Mouse (Mus musculus): ENCODE results near the gene Pde4d. TPM values are rescaled to one million over a fixed set of nuclear protein-coding genes. Genes with fewer than 3 reads are reported as not detected.

The Pde4d gene
- polyA plus RNA-seq, 1 experiment from 2014 or later = 19.0 TPM

DNA sequence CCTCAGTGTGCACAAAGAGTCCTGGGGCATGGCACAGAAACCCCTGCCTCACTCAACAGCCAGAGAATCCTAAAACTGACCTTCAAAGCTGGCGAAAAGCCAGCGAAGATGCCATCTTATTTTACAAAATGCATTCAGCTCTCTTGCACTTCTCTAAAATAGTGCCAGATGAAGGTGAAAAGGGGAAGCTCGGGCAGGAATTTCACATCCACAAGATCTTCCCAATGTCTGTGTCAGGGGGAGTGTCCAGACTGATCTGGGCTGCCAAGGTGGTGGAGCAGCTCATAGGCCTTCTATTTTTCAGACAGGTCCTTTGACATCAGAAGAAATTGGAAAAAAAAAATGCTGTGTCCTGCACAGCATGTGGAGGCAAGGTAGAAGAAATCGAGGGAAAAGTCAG is 1110.5 kb downstream of the Pde4d start:
- DNase-seq (ENCODE audit: low spot score) (no peak), ATAC-seq (replicated peaks; ENCODE audit: low FRiP score) (no peak)
- H3K36me3 ChIP-seq (ENCODE audit: control insufficient read depth, insufficient read depth, low read length) = no peaks in the 10 kb centered on the region
- no peak overlapping the region for H3K4me3 ChIP-seq (ENCODE audit: low read depth, low read length)
- no peak overlapping the region for H3K9ac ChIP-seq (ENCODE audit: low read depth, low read length)
- H3K4me1 ChIP-seq (replicated peaks; ENCODE audit: control insufficient read depth, insufficient read depth, low read length) = no peaks in the 10 kb centered on the region
- H3K27me3 ChIP-seq (replicated peaks; ENCODE audit: control insufficient read depth, insufficient read depth, low read length) = no peaks in the 10 kb centered on the region
- H3K4me2 ChIP-seq = no peak overlapping the region
- 75% methylated on average over 4 of the region's 4 CpGs for WGBS
- H3K9me3 ChIP-seq (ENCODE audit: control insufficient read depth, low read length) = no peaks in the 10 kb centered on the region
- H3K27ac ChIP-seq (ENCODE audit: low read depth, low read length) = no peak overlapping the region

DNA sequence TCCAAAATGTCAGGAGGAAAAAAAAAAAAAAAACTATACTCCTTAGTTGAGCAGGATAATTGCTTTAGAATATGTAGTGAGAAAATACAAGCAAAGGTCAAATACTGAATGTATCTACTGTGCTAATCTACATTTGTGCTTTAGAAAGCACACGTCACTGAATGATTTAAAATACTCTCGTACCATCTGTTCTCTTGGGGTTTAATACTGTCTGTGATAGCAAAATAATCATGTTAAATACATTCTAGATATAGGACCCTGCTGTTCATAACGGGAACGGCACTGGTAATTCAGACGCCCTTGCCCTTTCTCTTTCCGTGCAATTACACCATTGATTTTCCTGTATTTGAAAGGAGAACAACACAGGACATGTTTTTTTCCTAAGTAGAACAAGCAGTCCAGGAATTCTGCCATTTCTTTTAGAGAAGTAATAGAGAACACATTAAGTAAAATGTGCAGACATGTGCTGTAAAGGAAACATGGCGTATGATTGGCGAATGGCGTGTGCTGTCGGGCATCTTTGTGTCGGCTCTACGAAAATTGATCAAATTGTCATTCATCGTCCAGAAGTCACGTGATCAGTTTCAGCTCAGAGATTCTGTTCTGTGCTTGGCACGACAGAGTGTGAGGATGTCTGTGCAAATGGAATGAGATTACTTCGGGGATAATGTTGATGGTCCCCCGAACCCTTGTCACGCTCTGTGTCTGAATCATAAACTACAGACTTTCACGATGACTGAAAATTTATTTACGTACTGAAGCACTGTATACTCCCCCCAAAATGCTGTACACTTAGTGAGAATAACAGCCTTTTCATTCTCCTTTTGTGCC is 1119.1 kb downstream of the Pde4d start:
- Histone ChIP-seq H3K27me3 (replicated peaks; ENCODE audit: control insufficient read depth, insufficient read depth, low read length) (no peaks in the 10 kb centered on the region), H3K4me2 (no peak overlapping the region), H3K4me3 (ENCODE audit: low read depth, low read length) (no peak overlapping the region)

DNA sequence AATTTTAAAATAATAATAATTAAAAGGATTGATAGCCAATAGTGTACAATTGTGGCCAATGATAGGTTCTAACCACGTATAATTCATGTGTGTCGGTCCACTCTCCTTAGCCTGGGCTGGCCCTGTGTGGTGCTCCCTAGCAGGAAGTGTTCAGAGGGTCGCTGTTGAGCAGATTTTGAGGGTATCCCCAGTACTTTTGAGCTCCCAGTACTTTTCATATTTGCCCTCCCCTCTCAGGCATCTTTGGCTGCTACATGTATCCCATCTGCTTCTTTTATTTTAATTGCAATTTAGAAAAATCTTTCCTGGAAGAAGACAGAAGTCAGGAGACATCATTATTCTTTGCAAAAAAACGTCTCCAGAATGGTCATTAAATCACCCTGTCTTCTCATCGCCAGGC is 1119.7 kb downstream of the Pde4d start:
- WGBS = 69% methylated on average over 5 of the region's 5 CpGs
- DNase-seq (ENCODE audit: low spot score) (no peak), ATAC-seq (replicated peaks; ENCODE audit: low FRiP score) (no peak)
- H3K9ac ChIP-seq (ENCODE audit: low read depth, low read length) = no peak overlapping the region
- H3K9me3 ChIP-seq (ENCODE audit: control insufficient read depth, low read length) = no peaks in the 10 kb centered on the region
- no peak overlapping the region for H3K4me2 ChIP-seq
- no peaks in the 10 kb centered on the region for H3K27me3 ChIP-seq (replicated peaks; ENCODE audit: control insufficient read depth, insufficient read depth, low read length)
- no peaks in the 10 kb centered on the region for H3K36me3 ChIP-seq (ENCODE audit: control insufficient read depth, insufficient read depth, low read length)
- no peaks in the 10 kb centered on the region for H3K4me1 ChIP-seq (replicated peaks; ENCODE audit: control insufficient read depth, insufficient read depth, low read length)
- no peak overlapping the region for H3K27ac ChIP-seq (ENCODE audit: low read depth, low read length)
- no peak overlapping the region for H3K4me3 ChIP-seq (ENCODE audit: low read depth, low read length)

More for the DNA sequence above, 1119.1 kb downstream of the Pde4d start:
- ATAC-seq (replicated peaks; ENCODE audit: low FRiP score) (no peak), DNase-seq (ENCODE audit: low spot score) (no peak)
- no peaks in the 10 kb centered on the region for H3K9me3 ChIP-seq (ENCODE audit: control insufficient read depth, low read length)
- 89% methylated on average over 20 of the region's 20 CpGs for WGBS
- no peaks in the 10 kb centered on the region for H3K4me1 ChIP-seq (replicated peaks; ENCODE audit: control insufficient read depth, insufficient read depth, low read length)
- no peak overlapping the region for H3K9ac ChIP-seq (ENCODE audit: low read depth, low read length)
- no peak overlapping the region for H3K27ac ChIP-seq (ENCODE audit: low read depth, low read length)
- no peaks in the 10 kb centered on the region for H3K36me3 ChIP-seq (ENCODE audit: control insufficient read depth, insufficient read depth, low read length)

DNA sequence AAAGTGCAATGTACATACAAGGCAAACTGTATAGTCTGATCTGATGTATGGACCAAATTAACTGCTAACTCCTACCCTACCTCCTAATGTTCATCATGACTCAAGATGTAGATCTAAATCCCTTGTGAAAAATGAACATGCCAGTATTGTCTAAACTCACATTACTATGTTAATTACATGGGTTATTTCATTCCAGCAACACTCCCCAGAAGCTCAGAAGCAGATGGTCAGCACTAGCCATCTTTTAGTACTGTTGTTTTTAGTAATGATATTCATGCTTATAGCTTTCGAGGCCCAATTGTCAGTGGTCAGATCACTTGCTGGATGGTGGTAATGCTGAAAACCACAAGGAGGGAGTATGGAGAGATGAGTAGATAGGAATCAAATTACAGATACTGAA is 1127.0 kb downstream of the Pde4d start:
- H3K9ac ChIP-seq (ENCODE audit: low read depth, low read length) = no peak overlapping the region
- 54% methylated on average over 1 of the region's 1 CpGs for WGBS

DNA sequence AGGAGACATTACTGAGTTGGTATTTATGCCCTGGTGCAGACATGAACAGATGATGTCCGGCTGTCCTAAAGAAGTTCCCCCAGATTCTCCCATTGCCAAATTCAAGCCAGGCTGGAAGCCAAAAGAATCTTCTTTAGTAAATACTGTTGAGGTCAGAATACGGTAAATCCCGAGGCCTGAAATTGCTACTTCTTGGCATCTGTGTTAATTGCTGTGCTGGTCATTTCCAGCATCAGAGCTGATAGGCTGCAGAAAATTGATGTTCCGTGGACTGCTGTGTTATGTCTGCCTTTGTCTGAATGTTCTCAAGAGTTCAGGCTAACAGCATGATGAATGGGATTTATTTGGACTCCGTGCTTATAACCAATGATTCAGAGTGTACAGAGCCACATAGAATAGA is 1127.7 kb downstream of the Pde4d start:
- Histone ChIP-seq H3K36me3 (ENCODE audit: control insufficient read depth, insufficient read depth, low read length) (no peaks in the 10 kb centered on the region), H3K4me1 (replicated peaks; ENCODE audit: control insufficient read depth, insufficient read depth, low read length) (no peaks in the 10 kb centered on the region), H3K4me3 (ENCODE audit: low read depth, low read length) (no peak overlapping the region), H3K27ac (ENCODE audit: low read depth, low read length) (no peak overlapping the region), H3K9ac (ENCODE audit: low read depth, low read length) (no peak overlapping the region), H3K9me3 (ENCODE audit: control insufficient read depth, low read length) (no peaks in the 10 kb centered on the region), H3K27me3 (replicated peaks; ENCODE audit: control insufficient read depth, insufficient read depth, low read length) (no peaks in the 10 kb centered on the region), H3K4me2 (no peak overlapping the region)
- DNase-seq (ENCODE audit: low spot score) (no peak), ATAC-seq (replicated peaks; ENCODE audit: low FRiP score) (no peak)
- 81% methylated on average over 5 of the region's 5 CpGs for WGBS

More for the DNA sequence above, 1127.0 kb downstream of the Pde4d start:
- no peak overlapping the region for H3K4me3 ChIP-seq (ENCODE audit: low read depth, low read length)
- H3K9me3 ChIP-seq (ENCODE audit: control insufficient read depth, low read length) = no peaks in the 10 kb centered on the region
- no peaks in the 10 kb centered on the region for H3K27me3 ChIP-seq (replicated peaks; ENCODE audit: control insufficient read depth, insufficient read depth, low read length)
- ATAC-seq (replicated peaks; ENCODE audit: low FRiP score) (no peak), DNase-seq (ENCODE audit: low spot score) (no peak)
- H3K4me1 ChIP-seq (replicated peaks; ENCODE audit: control insufficient read depth, insufficient read depth, low read length) = no peaks in the 10 kb centered on the region
- H3K4me2 ChIP-seq = no peak overlapping the region
- no peak overlapping the region for H3K27ac ChIP-seq (ENCODE audit: low read depth, low read length)
- H3K36me3 ChIP-seq (ENCODE audit: control insufficient read depth, insufficient read depth, low read length) = no peaks in the 10 kb centered on the region

DNA sequence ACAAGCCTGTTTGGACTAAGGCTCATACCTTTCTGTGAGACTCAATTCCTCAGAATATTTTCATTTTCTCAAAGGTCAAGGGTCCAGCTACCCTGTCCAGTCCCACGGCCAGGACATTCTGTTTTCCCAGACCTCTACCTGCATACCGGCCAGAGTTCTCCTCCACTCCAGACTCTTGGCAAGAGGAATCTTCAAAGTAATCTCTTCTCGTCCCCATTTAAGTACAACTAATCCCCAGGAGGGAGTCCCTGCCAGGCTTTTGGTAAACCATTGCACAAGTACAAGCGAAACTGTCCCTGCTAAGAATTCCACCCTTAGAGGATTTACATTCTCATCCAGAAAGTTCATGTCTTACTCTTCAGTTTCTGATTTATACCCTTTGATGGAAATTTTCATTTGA is 1128.2 kb downstream of the Pde4d start:
- no peak for DNase-seq (ENCODE audit: low spot score)
- no peaks in the 10 kb centered on the region for H3K4me1 ChIP-seq (replicated peaks; ENCODE audit: control insufficient read depth, insufficient read depth, low read length)
- no peak overlapping the region for H3K27ac ChIP-seq (ENCODE audit: low read depth, low read length)
- no peaks in the 10 kb centered on the region for H3K9me3 ChIP-seq (ENCODE audit: control insufficient read depth, low read length)
- H3K9ac ChIP-seq (ENCODE audit: low read depth, low read length) = no peak overlapping the region
- no peaks in the 10 kb centered on the region for H3K36me3 ChIP-seq (ENCODE audit: control insufficient read depth, insufficient read depth, low read length)
- H3K27me3 ChIP-seq (replicated peaks; ENCODE audit: control insufficient read depth, insufficient read depth, low read length) = no peaks in the 10 kb centered on the region
- 66% methylated on average over 4 of the region's 4 CpGs for WGBS
- no peak overlapping the region for H3K4me3 ChIP-seq (ENCODE audit: low read depth, low read length)
- no peak for ATAC-seq (replicated peaks; ENCODE audit: low FRiP score)
- H3K4me2 ChIP-seq = no peak overlapping the region

DNA sequence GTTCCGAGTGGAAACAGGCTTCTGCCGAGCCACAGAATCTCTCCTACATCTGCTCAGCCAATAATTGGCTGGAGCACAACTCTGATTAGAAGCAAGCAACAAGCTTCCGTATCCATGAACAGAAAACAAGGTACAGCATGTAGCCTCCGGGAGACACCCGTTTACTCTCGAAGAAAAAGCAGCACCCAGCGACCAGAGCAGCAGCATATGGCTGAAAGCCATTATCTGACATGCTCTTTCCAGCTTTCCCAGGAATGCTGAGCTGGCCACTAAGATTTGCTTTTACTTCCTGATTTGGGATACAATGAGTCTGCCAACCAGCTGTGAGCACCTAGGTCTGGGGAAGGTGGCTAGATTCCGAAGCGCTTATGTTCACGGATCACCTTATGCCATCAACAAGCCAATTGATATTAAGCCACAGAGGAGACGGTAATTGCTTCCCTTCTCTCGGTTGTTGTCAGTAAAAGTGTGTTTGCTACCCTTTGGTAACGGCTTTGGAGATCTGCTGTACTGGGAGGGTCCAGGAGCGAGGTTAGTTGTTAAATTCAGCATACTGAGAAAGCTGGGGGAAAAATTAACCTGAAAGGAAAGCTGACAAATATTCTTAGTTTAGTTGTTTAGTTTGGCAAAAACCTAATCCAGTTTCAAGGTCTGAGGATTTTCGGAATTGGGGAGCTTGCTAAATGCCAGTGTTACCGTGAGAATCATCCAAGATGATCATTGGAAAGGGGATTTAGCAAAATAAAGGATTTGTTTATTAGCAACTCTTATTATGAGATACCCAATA is 1131.7 kb downstream of the Pde4d start:
- H3K9ac ChIP-seq (ENCODE audit: low read depth, low read length) = no peak overlapping the region
- H3K4me3 ChIP-seq (ENCODE audit: low read depth, low read length) = no peak overlapping the region
- ATAC-seq (replicated peaks; ENCODE audit: low FRiP score) (no peak), DNase-seq (ENCODE audit: low spot score) (no peak)
- H3K36me3 ChIP-seq (ENCODE audit: control insufficient read depth, insufficient read depth, low read length) = no peaks in the 10 kb centered on the region
- no peaks in the 10 kb centered on the region for H3K27me3 ChIP-seq (replicated peaks; ENCODE audit: control insufficient read depth, insufficient read depth, low read length)
- no peak overlapping the region for H3K27ac ChIP-seq (ENCODE audit: low read depth, low read length)
- no peaks in the 10 kb centered on the region for H3K4me1 ChIP-seq (replicated peaks; ENCODE audit: control insufficient read depth, insufficient read depth, low read length)
- no peaks in the 10 kb centered on the region for H3K9me3 ChIP-seq (ENCODE audit: control insufficient read depth, low read length)
- WGBS = 74% methylated on average over 16 of the region's 16 CpGs
- H3K4me2 ChIP-seq = no peak overlapping the region

DNA sequence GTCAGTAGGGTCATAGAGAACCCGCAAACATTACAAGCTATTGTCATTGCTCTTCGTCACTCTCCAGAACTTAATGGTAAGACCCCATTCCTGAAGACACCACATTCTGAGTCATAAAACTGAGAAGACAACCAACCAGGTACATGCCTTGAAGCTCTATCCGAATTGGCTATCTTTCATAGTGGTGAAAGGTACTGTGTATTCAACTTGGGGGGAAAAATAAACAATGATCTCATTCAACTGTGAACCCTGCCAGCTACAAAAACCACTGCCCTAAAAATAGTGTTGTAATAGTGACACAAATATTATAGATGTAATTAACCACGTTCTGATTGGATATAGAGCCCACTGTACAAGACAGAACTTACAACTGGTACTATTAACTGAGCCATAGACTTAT is 1140.3 kb downstream of the Pde4d start:
- H3K9me3 ChIP-seq (ENCODE audit: control insufficient read depth, low read length) = no peaks in the 10 kb centered on the region
- H3K27me3 ChIP-seq (replicated peaks; ENCODE audit: control insufficient read depth, insufficient read depth, low read length) = no peaks in the 10 kb centered on the region
- no peaks in the 10 kb centered on the region for H3K4me1 ChIP-seq (replicated peaks; ENCODE audit: control insufficient read depth, insufficient read depth, low read length)
- H3K36me3 ChIP-seq (ENCODE audit: control insufficient read depth, insufficient read depth, low read length) = no peaks in the 10 kb centered on the region
- ATAC-seq (replicated peaks; ENCODE audit: low FRiP score) (no peak), DNase-seq (ENCODE audit: low spot score) (no peak)
- no peak overlapping the region for H3K4me2 ChIP-seq
- no peak overlapping the region for H3K4me3 ChIP-seq (ENCODE audit: low read depth, low read length)
- H3K9ac ChIP-seq (ENCODE audit: low read depth, low read length) = no peak overlapping the region
- no peak overlapping the region for H3K27ac ChIP-seq (ENCODE audit: low read depth, low read length)
- 69% methylated on average over 4 of the region's 4 CpGs for WGBS
